Mouse (Mus musculus): ENCODE data around the gene Elf2.

GRCm38 (mm10) chr3:51232205-51232910 is 108.1 kb downstream of the Elf2 start:
- TF ChIP-seq CTCF (IDR thresholded peaks at IDR 0.05 in 2 of 3, conservative IDR thresholded peaks at IDR 0.05 in 1 of 3; ENCODE audit: control insufficient read depth in 1 of 3, insufficient read depth in 1 of 3, low read depth in 2 of 3, low read length in 3 of 3, poor library complexity in 1 of 3, severe bottlenecking in 1 of 3), result no peak
- no peak for TF ChIP-seq ZNF384 (IDR thresholded peaks at IDR 0.05; ENCODE audit: low read depth, low read length)
- no peak for TF ChIP-seq MYC (IDR thresholded peaks at IDR 0.05; ENCODE audit: low read depth, low read length)
- TF ChIP-seq ZC3H11A (IDR thresholded peaks at IDR 0.05; ENCODE audit: low read depth, low read length), result no peak
- TF ChIP-seq TCF12 (IDR thresholded peaks at IDR 0.05; ENCODE audit: low read depth, low read length), result no peak
- TF ChIP-seq RAD21 (IDR thresholded peaks at IDR 0.05; ENCODE audit: low read depth, low read length), result no peak
- TF ChIP-seq CHD1 (IDR thresholded peaks at IDR 0.05; ENCODE audit: low read depth, low read length), result no peak
- TF ChIP-seq RCOR1 (IDR thresholded peaks at IDR 0.05; ENCODE audit: low read depth, low read length), result no peak
- TF ChIP-seq USF1 (IDR thresholded peaks at IDR 0.05; ENCODE audit: low read depth, low read length), result no peak
- TF ChIP-seq TBP (IDR thresholded peaks at IDR 0.05; ENCODE audit: low read depth, low read length), result no peak
